Mouse (Mus musculus) MEL (cell line): Measurements from ENCODE around the gene Tmtc1.

Source experiments
- CTCF ChIP-seq, 3 experiments: IDR thresholded peaks in 2 of 3; conservative IDR thresholded peaks in 1 of 3; 2 replicates each; pipeline ENCODE4 v1.5.1; 2011 to 2012; ENCODE audit warnings: low read length in 3 of 3, low read depth in 2 of 3, mild to moderate bottlenecking in 2 of 3, improper control_type of control experiment in 1 of 3, inconsistent platforms in 1 of 3, mixed read lengths in 1 of 3, moderate library complexity in 1 of 3; ENCODE audit not compliant: control insufficient read depth in 1 of 3, insufficient read depth in 1 of 3, poor library complexity in 1 of 3, severe bottlenecking in 1 of 3
- GATA1 ChIP-seq: IDR thresholded peaks from 2 replicates; pipeline ENCODE4 v1.6.1; 2011; ENCODE audit warnings: low read depth, low read length, improper control_type of control experiment
- POLR2A ChIP-seq, 2 experiments: IDR thresholded peaks; 2 replicates each; pipeline ENCODE4 v1.6.1; 2011 to 2012; ENCODE audit warnings: low read length in 2 of 2, mild to moderate bottlenecking in 2 of 2, control low read depth in 1 of 2, improper control_type of control experiment in 1 of 2, low read depth in 1 of 2, moderate library complexity in 1 of 2; ENCODE audit not compliant: control insufficient read depth in 1 of 2, insufficient read depth in 1 of 2, poor library complexity in 1 of 2
- POLR2AphosphoS5 ChIP-seq: IDR thresholded peaks from 2 replicates; pipeline ENCODE4 v1.6.1; 2012; ENCODE audit warnings: low read depth, borderline replicate concordance, mild to moderate bottlenecking, inconsistent platforms, low read length, moderate library complexity, mixed read lengths

- TF ChIP-seq POLR2AphosphoS5 (no peak), POLR2A (IDR thresholded peaks at IDR 0.05; ENCODE audit: control insufficient read depth in 1 of 2, insufficient read depth in 1 of 2, low read depth in 1 of 2, low read length in 2 of 2, poor library complexity in 1 of 2) (no peak), GATA1 (no peak), CTCF (IDR thresholded peaks at IDR 0.05 in 2 of 3, conservative IDR thresholded peaks at IDR 0.05 in 1 of 3; ENCODE audit: control insufficient read depth in 1 of 3, insufficient read depth in 1 of 3, low read depth in 2 of 3, low read length in 3 of 3, poor library complexity in 1 of 3, severe bottlenecking in 1 of 3) (no peak)
These were observed 59.9 kb downstream of the Tmtc1 start for GRCm38 (mm10) chr6:148384111-148384895.
